Mouse (Mus musculus): ENCODE measurements around the gene Lrmda. TPM values are rescaled to one million over a fixed set of nuclear protein-coding genes. Genes with fewer than 3 reads are reported as not detected.

Gene Lrmda
- total and polyA plus RNA-seq, 3 experiments: 5.1 to 5.9 TPM; not detected in 1

DNA sequence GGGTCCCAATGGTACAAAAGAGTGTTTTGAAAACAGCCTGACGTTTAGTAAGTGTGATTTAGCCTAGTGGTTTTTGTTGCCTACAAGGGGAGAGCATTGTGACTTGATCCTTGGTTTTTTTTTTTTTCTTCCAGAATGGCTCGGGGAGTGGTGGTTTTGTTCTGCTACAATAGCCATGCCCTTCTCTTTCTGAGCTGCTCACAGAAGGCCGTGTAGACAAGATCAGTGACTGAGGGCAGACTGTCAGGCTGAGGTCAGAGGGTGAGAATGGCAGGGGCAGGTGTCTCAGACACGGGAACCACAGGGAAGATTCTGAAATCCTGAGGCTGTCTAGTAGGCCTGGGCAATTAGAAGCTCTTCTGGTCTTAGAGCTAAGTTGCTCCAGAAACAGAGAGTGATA, 323.8 kb downstream of the Lrmda start:
- TF ChIP-seq POLR2AphosphoS5 (IDR thresholded peaks at IDR 0.05; ENCODE audit: borderline replicate concordance, low read depth, low read length): no peak
- TF ChIP-seq MAZ (IDR thresholded peaks at IDR 0.05; ENCODE audit: low read depth, low read length): no peak
- TF ChIP-seq ZNF384 (IDR thresholded peaks at IDR 0.05; ENCODE audit: low read depth, low read length): no peak
- no peak for TF ChIP-seq MYC (IDR thresholded peaks at IDR 0.05; ENCODE audit: low read depth, low read length)
- TF ChIP-seq HCFC1 (IDR thresholded peaks at IDR 0.05; ENCODE audit: low read depth, low read length): no peak
- TF ChIP-seq MXI1 (IDR thresholded peaks at IDR 0.05; ENCODE audit: low read depth, low read length): no peak
- no peak for TF ChIP-seq ZKSCAN1 (IDR thresholded peaks at IDR 0.05; ENCODE audit: low read depth, low read length)
- no peak for TF ChIP-seq MAFK (IDR thresholded peaks at IDR 0.05; ENCODE audit: borderline replicate concordance, low read depth, low read length)

DNA sequence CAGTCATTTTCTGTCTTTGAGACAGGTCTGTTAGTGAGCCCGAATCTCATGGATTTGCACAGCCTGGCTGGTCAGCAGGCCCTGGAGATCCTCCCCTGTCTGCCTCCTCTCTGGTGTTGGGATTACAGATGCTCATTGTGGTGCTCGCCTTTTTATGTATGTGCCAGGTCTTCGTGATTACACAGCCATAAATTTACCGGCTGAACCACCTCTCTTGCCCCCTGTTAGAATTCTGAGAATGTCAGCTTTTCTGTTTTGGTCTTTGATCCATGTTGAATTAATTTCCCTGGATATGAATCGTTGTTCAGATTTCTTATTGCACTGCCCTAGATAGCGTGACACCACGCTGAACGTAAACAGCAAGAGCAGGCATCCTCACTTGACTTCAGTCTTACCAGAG, 325.7 kb downstream of the Lrmda start:
- Histone ChIP-seq H3K9ac (ENCODE audit: control insufficient read depth, low read depth, low read length, poor library complexity, severe bottlenecking) (no peak overlapping the region), H3K9me3 (replicated peaks; ENCODE audit: insufficient read depth, low read length) (no peaks in the 10 kb centered on the region), H3K4me1 (ENCODE audit: control insufficient read depth in 1 of 2, insufficient read depth in 2 of 2, low read length in 2 of 2) (no peaks in the 10 kb centered on the region), H3K27me3 (ENCODE audit: control insufficient read depth in 1 of 2, insufficient read depth in 2 of 2, low read length in 2 of 2) (no peaks in the 10 kb centered on the region), H3K79me2 (ENCODE audit: control insufficient read depth, insufficient read depth, low read length, poor library complexity) (no peaks in the 10 kb centered on the region), H3K4me3 (ENCODE audit: control insufficient read depth in 1 of 2, insufficient read depth in 1 of 2, low read depth in 2 of 2, low read length in 2 of 2) (no peak overlapping the region), H3K36me3 (ENCODE audit: control insufficient read depth in 1 of 2, insufficient read depth in 2 of 2, low read length in 2 of 2) (peaks cover 0 to 5% of the 10 kb centered on the region in 2 experiments; a peak in 2 of 4 replicates), H3K27ac (ENCODE audit: control insufficient read depth, low read depth, low read length) (no peak overlapping the region)
- no peak for TF ChIP-seq ZMIZ1 (IDR thresholded peaks at IDR 0.05; ENCODE audit: low read depth, low read length)
- no peak for TF ChIP-seq SMC3 (IDR thresholded peaks at IDR 0.05; ENCODE audit: low read depth, low read length)
- no peak for TF ChIP-seq RCOR1 (IDR thresholded peaks at IDR 0.05; ENCODE audit: low read depth, low read length)
- no peak for TF ChIP-seq HCFC1 (IDR thresholded peaks at IDR 0.05; ENCODE audit: low read depth, low read length)
- no peak for TF ChIP-seq POLR2AphosphoS5 (IDR thresholded peaks at IDR 0.05; ENCODE audit: borderline replicate concordance, low read depth, low read length)
- TF ChIP-seq JUND (IDR thresholded peaks at IDR 0.05; ENCODE audit: low read depth, low read length): no peak
- no peak for TF ChIP-seq ZC3H11A (IDR thresholded peaks at IDR 0.05; ENCODE audit: low read depth, low read length)
- DNase-seq (ENCODE audit: low read depth, low spot score): no peak

More for the DNA sequence above, 323.8 kb downstream of the Lrmda start:
- H3K79me2 ChIP-seq (ENCODE audit: control insufficient read depth, insufficient read depth, low read length, poor library complexity): no peaks in the 10 kb centered on the region
- H3K4me3 ChIP-seq (ENCODE audit: control insufficient read depth in 1 of 2, insufficient read depth in 1 of 2, low read depth in 2 of 2, low read length in 2 of 2): no peak overlapping the region
- H3K9ac ChIP-seq (ENCODE audit: control insufficient read depth, low read depth, low read length, poor library complexity, severe bottlenecking): no peak overlapping the region
- peaks cover 0 to 5% of the 10 kb centered on the region in 2 experiments; a peak in 2 of 4 replicates for H3K36me3 ChIP-seq (ENCODE audit: control insufficient read depth in 1 of 2, insufficient read depth in 2 of 2, low read length in 2 of 2)
- no peaks in the 10 kb centered on the region for H3K9me3 ChIP-seq (replicated peaks; ENCODE audit: insufficient read depth, low read length)
- H3K27me3 ChIP-seq (ENCODE audit: control insufficient read depth in 1 of 2, insufficient read depth in 2 of 2, low read length in 2 of 2): no peaks in the 10 kb centered on the region
- DNase-seq (ENCODE audit: low read depth, low spot score): no peak
- no peaks in the 10 kb centered on the region for H3K4me1 ChIP-seq (ENCODE audit: control insufficient read depth in 1 of 2, insufficient read depth in 2 of 2, low read length in 2 of 2)
- H3K27ac ChIP-seq (ENCODE audit: control insufficient read depth, low read depth, low read length): no peak overlapping the region

DNA sequence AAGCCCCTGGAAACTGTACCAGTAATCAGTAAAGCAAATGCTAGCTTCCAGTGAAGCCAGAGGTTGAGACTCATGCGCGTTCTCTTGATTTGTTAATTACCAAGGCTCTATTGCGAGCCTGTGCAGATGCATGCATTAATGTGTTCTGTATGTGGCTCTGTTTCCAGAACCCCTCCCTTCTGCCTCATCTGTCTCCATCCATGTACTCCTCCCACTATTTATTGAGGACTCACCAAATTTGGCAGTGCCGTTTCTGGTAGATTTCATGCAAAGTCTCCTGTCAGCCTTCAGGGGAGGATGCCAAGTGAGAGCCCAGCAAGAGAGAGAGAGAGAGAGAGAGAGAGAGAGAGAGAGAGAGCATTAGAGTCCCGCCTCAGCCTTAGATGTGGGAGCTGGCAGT, 334.1 kb downstream of the Lrmda start:
- Histone ChIP-seq H3K79me2 (ENCODE audit: control insufficient read depth, insufficient read depth, low read length, poor library complexity) (no peaks in the 10 kb centered on the region), H3K27ac (ENCODE audit: control insufficient read depth, low read depth, low read length) (no peak overlapping the region), H3K36me3 (ENCODE audit: control insufficient read depth in 1 of 2, insufficient read depth in 2 of 2, low read length in 2 of 2) (no peaks in the 10 kb centered on the region; a peak in 1 of 4 replicates), H3K27me3 (ENCODE audit: control insufficient read depth in 1 of 2, insufficient read depth in 2 of 2, low read length in 2 of 2) (no peaks in the 10 kb centered on the region), H3K9me3 (replicated peaks; ENCODE audit: insufficient read depth, low read length) (no peaks in the 10 kb centered on the region), H3K4me1 (ENCODE audit: control insufficient read depth in 1 of 2, insufficient read depth in 2 of 2, low read length in 2 of 2) (no peaks in the 10 kb centered on the region), H3K9ac (ENCODE audit: control insufficient read depth, low read depth, low read length, poor library complexity, severe bottlenecking) (no peak overlapping the region), H3K4me3 (ENCODE audit: control insufficient read depth in 1 of 2, insufficient read depth in 1 of 2, low read depth in 2 of 2, low read length in 2 of 2) (no peak overlapping the region)
- no peak for TF ChIP-seq GATA1 (IDR thresholded peaks at IDR 0.05; ENCODE audit: low read depth, low read length)
- no peak for TF ChIP-seq ZC3H11A (IDR thresholded peaks at IDR 0.05; ENCODE audit: low read depth, low read length)
- no peak for TF ChIP-seq CHD2 (IDR thresholded peaks at IDR 0.05; ENCODE audit: low read length)
- TF ChIP-seq ELF1 (IDR thresholded peaks at IDR 0.05; ENCODE audit: low read depth, low read length): no peak
- no peak for TF ChIP-seq CHD1 (IDR thresholded peaks at IDR 0.05; ENCODE audit: low read depth, low read length)
- TF ChIP-seq GABPA (IDR thresholded peaks at IDR 0.05; ENCODE audit: low read depth, low read length): no peak
- no peak for TF ChIP-seq SIN3A (IDR thresholded peaks at IDR 0.05; ENCODE audit: low read length)
- TF ChIP-seq JUND (IDR thresholded peaks at IDR 0.05; ENCODE audit: low read depth, low read length): no peak
- no peak for TF ChIP-seq KAT2A (conservative IDR thresholded peaks at IDR 0.05; ENCODE audit: low read depth, low read length)
- TF ChIP-seq MYC (IDR thresholded peaks at IDR 0.05; ENCODE audit: low read depth, low read length): no peak
- no peak for TF ChIP-seq ZMIZ1 (IDR thresholded peaks at IDR 0.05; ENCODE audit: low read depth, low read length)
- TF ChIP-seq NELFE (IDR thresholded peaks at IDR 0.05; ENCODE audit: low read depth, low read length): no peak
- TF ChIP-seq MYB (IDR thresholded peaks at IDR 0.05; ENCODE audit: low read depth, low read length): no peak
- DNase-seq (ENCODE audit: low read depth, low spot score): no peak
